Mouse (Mus musculus): ENCODE data around the gene Spag5. TPM values are rescaled to one million over a fixed set of nuclear protein-coding genes. Genes with fewer than 3 reads are reported as not detected.

Spag5 gene
- polyA plus RNA-seq, 1 experiment: 7.5 TPM

- H3K4me3 ChIP-seq (ENCODE audit: low read depth, low read length): no peak overlapping the region
- H3K4me1 ChIP-seq (ENCODE audit: control insufficient read depth, insufficient read depth, insufficient read length, low read length): peaks cover 23% of the 10 kb centered on the region
- TF ChIP-seq CTCF (IDR thresholded peaks at IDR 0.05; ENCODE audit: extremely low read depth, insufficient read length, insufficient replicate concordance, low read depth, low read length) (no peak), POLR2A (IDR thresholded peaks at IDR 0.05; ENCODE audit: low read depth, low read length) (no peak)
- peak overlapping the region; percentile 54 for H3K27ac ChIP-seq (ENCODE audit: insufficient read depth, low read depth, low read length)
- WGBS: 53% methylated on average over 4 of the region's 4 CpGs
- no peaks in the 10 kb centered on the region for H3K27me3 ChIP-seq (ENCODE audit: control insufficient read depth, insufficient read depth, low read length)
- H3K36me3 ChIP-seq (ENCODE audit: control insufficient read depth, insufficient read depth, low read length): no peaks in the 10 kb centered on the region
Measured at GRCm38 (mm10) chr11:78349441-78350358, 48.4 kb downstream of the Spag5 start.

- TF ChIP-seq CTCF (IDR thresholded peaks at IDR 0.05; ENCODE audit: extremely low read depth, insufficient read length, insufficient replicate concordance, low read depth, low read length) (no peak), POLR2A (IDR thresholded peaks at IDR 0.05; ENCODE audit: low read depth, low read length) (no peak)
- peaks cover 6% of the 10 kb centered on the region; the same call in 1 of the 2 replicates for H3K4me1 ChIP-seq (ENCODE audit: control insufficient read depth, insufficient read depth, insufficient read length, low read length)
- WGBS: 83% methylated on average over 1 of the region's 1 CpGs
- no peaks in the 10 kb centered on the region for H3K27me3 ChIP-seq (ENCODE audit: control insufficient read depth, insufficient read depth, low read length)
- no peaks in the 10 kb centered on the region for H3K36me3 ChIP-seq (ENCODE audit: control insufficient read depth, insufficient read depth, low read length)
- no peak overlapping the region for H3K27ac ChIP-seq (ENCODE audit: insufficient read depth, low read depth, low read length)
- no peak overlapping the region for H3K4me3 ChIP-seq (ENCODE audit: low read depth, low read length)
Measured at GRCm38 (mm10) chr11:78353081-78353480, 51.8 kb downstream of the Spag5 start.

DNA sequence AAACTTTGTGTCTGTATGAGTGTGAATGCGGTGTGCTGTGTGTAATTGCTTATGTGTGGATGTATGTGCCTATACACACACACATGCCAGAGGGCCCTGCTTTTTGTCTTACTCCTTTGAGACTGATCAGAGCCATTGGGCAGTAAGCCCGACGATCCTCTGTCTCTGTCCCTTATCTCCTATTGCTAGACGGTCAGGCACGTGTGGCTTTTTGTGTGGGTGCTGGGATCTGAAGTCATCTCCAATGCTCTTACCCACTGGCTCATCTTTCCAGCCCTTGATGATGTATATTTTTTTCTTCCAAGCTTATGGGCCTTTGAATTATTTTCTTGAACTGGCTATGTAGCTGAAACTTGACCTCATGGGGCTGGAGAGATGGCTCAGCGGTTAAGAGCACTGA, 53.6 kb downstream of the Spag5 start:
- Histone ChIP-seq H3K36me3 (ENCODE audit: control insufficient read depth, insufficient read depth, low read length) (no peaks in the 10 kb centered on the region), H3K27ac (ENCODE audit: insufficient read depth, low read depth, low read length) (no peak overlapping the region), H3K4me3 (ENCODE audit: low read depth, low read length) (no peak overlapping the region), H3K27me3 (ENCODE audit: control insufficient read depth, insufficient read depth, low read length) (no peaks in the 10 kb centered on the region), H3K4me1 (ENCODE audit: control insufficient read depth, insufficient read depth, insufficient read length, low read length) (peaks cover 5% of the 10 kb centered on the region; the same call in 1 of the 2 replicates)
- WGBS: 80% methylated on average over 6 of the region's 6 CpGs
- no peak for TF ChIP-seq CTCF (IDR thresholded peaks at IDR 0.05; ENCODE audit: extremely low read depth, insufficient read length, insufficient replicate concordance, low read depth, low read length)
- no peak for TF ChIP-seq POLR2A (IDR thresholded peaks at IDR 0.05; ENCODE audit: low read depth, low read length)

- no peaks in the 10 kb centered on the region for H3K27me3 ChIP-seq (ENCODE audit: control insufficient read depth, insufficient read depth, low read length)
- no peak overlapping the region for H3K27ac ChIP-seq (ENCODE audit: insufficient read depth, low read depth, low read length)
- 33% methylated on average over 4 of the region's 4 CpGs for WGBS
- peaks cover 6% of the 10 kb centered on the region; the same call in 1 of the 2 replicates for H3K4me1 ChIP-seq (ENCODE audit: control insufficient read depth, insufficient read depth, insufficient read length, low read length)
- peak; percentile 93; the same call in 1 of the 2 replicates for TF ChIP-seq CTCF (IDR thresholded peaks at IDR 0.05; ENCODE audit: extremely low read depth, insufficient read length, insufficient replicate concordance, low read depth, low read length)
- no peak for TF ChIP-seq POLR2A (IDR thresholded peaks at IDR 0.05; ENCODE audit: low read depth, low read length)
- no peak overlapping the region for H3K4me3 ChIP-seq (ENCODE audit: low read depth, low read length)
- no peaks in the 10 kb centered on the region for H3K36me3 ChIP-seq (ENCODE audit: control insufficient read depth, insufficient read depth, low read length)
Measured at GRCm38 (mm10) chr11:78355471-78356238, 54.3 kb downstream of the Spag5 start.

- 19% methylated on average over 22 of the region's 22 CpGs for WGBS
- H3K4me1 ChIP-seq (ENCODE audit: control insufficient read depth, insufficient read depth, insufficient read length, low read length): peaks cover 16% of the 10 kb centered on the region
- H3K27ac ChIP-seq (ENCODE audit: insufficient read depth, low read depth, low read length): no peak overlapping the region
- TF ChIP-seq CTCF (IDR thresholded peaks at IDR 0.05; ENCODE audit: extremely low read depth, insufficient read length, insufficient replicate concordance, low read depth, low read length): peak; percentile 85; the same call in 1 of the 2 replicates
- TF ChIP-seq POLR2A (IDR thresholded peaks at IDR 0.05; ENCODE audit: low read depth, low read length): no peak
- no peak overlapping the region for H3K4me3 ChIP-seq (ENCODE audit: low read depth, low read length)
- H3K27me3 ChIP-seq (ENCODE audit: control insufficient read depth, insufficient read depth, low read length): no peaks in the 10 kb centered on the region
- no peaks in the 10 kb centered on the region for H3K36me3 ChIP-seq (ENCODE audit: control insufficient read depth, insufficient read depth, low read length)
Measured at GRCm38 (mm10) chr11:78358330-78359007, 57.1 kb downstream of the Spag5 start.

- Histone ChIP-seq H3K27ac (ENCODE audit: insufficient read depth, low read depth, low read length) (no peak overlapping the region), H3K27me3 (ENCODE audit: control insufficient read depth, insufficient read depth, low read length) (no peaks in the 10 kb centered on the region), H3K4me3 (ENCODE audit: low read depth, low read length) (peak overlapping the region; percentile 39), H3K36me3 (ENCODE audit: control insufficient read depth, insufficient read depth, low read length) (no peaks in the 10 kb centered on the region), H3K4me1 (ENCODE audit: control insufficient read depth, insufficient read depth, insufficient read length, low read length) (peaks cover 32% of the 10 kb centered on the region)
- TF ChIP-seq POLR2A (IDR thresholded peaks at IDR 0.05; ENCODE audit: low read depth, low read length) (no peak), CTCF (IDR thresholded peaks at IDR 0.05; ENCODE audit: extremely low read depth, insufficient read length, insufficient replicate concordance, low read depth, low read length) (peak; percentile 88; the same call in 1 of the 2 replicates)
- WGBS: 10% methylated on average over 13 of the region's 13 CpGs
Measured at GRCm38 (mm10) chr11:78360125-78360788, 58.9 kb downstream of the Spag5 start.

All from small intestine, adult 2 months (tissue).